Mouse (Mus musculus): ENCODE results near the gene Ikbkg.
A peak's percentile ranks its signal among the peaks of the same experiment; 100 is the strongest.
"Not testable (repeated sequence)": the region's sequence is repeated elsewhere in the genome, so short reads cannot be mapped to it uniquely, and the experiment has no call there.

The Ikbkg gene

GRCm38 (mm10) chrX:74392535-74393443 is at the start of gene Ikbkg, which contains the start of gene Fam3a:
Gene Ikbkg, plus strand, starts transcription at chrX:74393290.
Gene Fam3a, minus strand, starts transcription at chrX:74393272.
- peak; percentile 86 to 94 for DNase-seq

- DNase-seq: no peak
These were observed 40.2 kb upstream of the Ikbkg start for GRCm38 (mm10) chrX:74352645-74353466.

GRCm38 (mm10) chrX:74353467-74353770 is 39.7 kb upstream of the Ikbkg start, which contains the start of gene Lage3:
Gene Lage3, minus strand, starts transcription at chrX:74353618.
- peak; percentile 87 to 92 for DNase-seq

GRCm38 (mm10) chrX:74357069-74357468 is 36.0 kb upstream of the Ikbkg start:
- not testable (repeated sequence) for DNase-seq

- DNase-seq: peak; percentile 31 to 68
These were observed 33.9 kb upstream of the Ikbkg start for GRCm38 (mm10) chrX:74359171-74359570.

- DNase-seq: no peak
These were observed 25.6 kb upstream of the Ikbkg start for GRCm38 (mm10) chrX:74367512-74367911.

GRCm38 (mm10) chrX:74368209-74368909 is 24.7 kb upstream of the Ikbkg start:
- DNase-seq: peak; percentile 79 to 91

- DNase-seq: peak; percentile 90 to 96
These were observed 20.1 kb upstream of the Ikbkg start, which contains the start of the genes Ubl4a and Slc10a3 for GRCm38 (mm10) chrX:74372888-74373549. Gene Ubl4a, minus strand, starts transcription at chrX:74373218. Gene Slc10a3, minus strand, starts transcription at chrX:74373349.

GRCm38 (mm10) chrX:74384451-74384850 is 8.6 kb upstream of the Ikbkg start:
- no peak for DNase-seq

GRCm38 (mm10) chrX:74388153-74388552 is 4.9 kb upstream of the Ikbkg start:
- no peak for DNase-seq

GRCm38 (mm10) chrX:74400136-74400535 is 7.0 kb downstream of the Ikbkg start:
- DNase-seq: no peak

GRCm38 (mm10) chrX:74408340-74408739 is 15.2 kb downstream of the Ikbkg start:
- no peak for DNase-seq

GRCm38 (mm10) chrX:74413377-74413776 is 20.3 kb downstream of the Ikbkg start:
- DNase-seq: peak; percentile 63 to 69

GRCm38 (mm10) chrX:74424443-74424842 is 31.4 kb downstream of the Ikbkg start:
- peak in 1 of 2 experiments; percentile 45 for DNase-seq

GRCm38 (mm10) chrX:74425195-74425594 is 32.1 kb downstream of the Ikbkg start:
- peak; percentile 36 to 52 for DNase-seq

- no peak for DNase-seq
These were observed 33.2 kb downstream of the Ikbkg start for GRCm38 (mm10) chrX:74426256-74426655.

GRCm38 (mm10) chrX:74427116-74427515 is 34.0 kb downstream of the Ikbkg start:
- DNase-seq: no peak

- no peak for DNase-seq
These were observed 35.2 kb downstream of the Ikbkg start for GRCm38 (mm10) chrX:74428146-74428825.

- peak; percentile 93 to 94 for DNase-seq
These were observed 35.8 kb downstream of the Ikbkg start, which contains the start of gene G6pdx for GRCm38 (mm10) chrX:74428826-74429276. Gene G6pdx, minus strand, starts transcription at chrX:74429194.

GRCm38 (mm10) chrX:74429290-74429821 is 36.3 kb downstream of the Ikbkg start:
- DNase-seq: peak; percentile 80 to 87
